Mouse (Mus musculus) right cerebral cortex, postnatal 10 days (tissue): ENCODE data around the gene Mgat4c.

ENCODE experiments used
- DNase-seq, 2 experiments: peaks; one replicate each; pipeline ENCODE4 v3.0.0; 2021; ENCODE audit warnings: low spot score in 2 of 2

Gene Mgat4c

GRCm38 (mm10) chr10:101681437-101681912 lies at the start of gene Mgat4c:
TSS of gene Mgat4c (plus strand) at chr10:101681487.
- peak; percentile 69 to 85 for DNase-seq

GRCm38 (mm10) chr10:101635266-101635665 lies 46.0 kb upstream of the Mgat4c start:
- DNase-seq: no peak

DNA sequence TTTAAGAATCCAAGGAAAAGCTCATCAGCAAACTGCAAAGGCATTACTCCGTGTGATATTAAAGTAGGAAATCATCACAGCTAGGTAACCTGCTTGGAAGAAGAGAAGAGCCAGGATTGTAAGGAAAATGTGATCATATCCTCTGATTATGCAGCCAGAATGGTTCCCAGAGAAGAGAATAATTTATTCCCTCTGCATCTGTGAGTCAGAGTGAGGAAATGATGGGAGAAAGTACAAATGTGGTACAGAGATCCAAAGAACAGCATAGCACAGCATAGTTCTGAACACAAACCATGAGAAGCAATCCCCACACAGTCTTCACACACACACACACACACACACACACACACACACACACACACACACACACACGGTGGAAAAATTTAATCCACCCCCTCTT lies 40.2 kb upstream of the Mgat4c start:
- no peak for DNase-seq

DNA sequence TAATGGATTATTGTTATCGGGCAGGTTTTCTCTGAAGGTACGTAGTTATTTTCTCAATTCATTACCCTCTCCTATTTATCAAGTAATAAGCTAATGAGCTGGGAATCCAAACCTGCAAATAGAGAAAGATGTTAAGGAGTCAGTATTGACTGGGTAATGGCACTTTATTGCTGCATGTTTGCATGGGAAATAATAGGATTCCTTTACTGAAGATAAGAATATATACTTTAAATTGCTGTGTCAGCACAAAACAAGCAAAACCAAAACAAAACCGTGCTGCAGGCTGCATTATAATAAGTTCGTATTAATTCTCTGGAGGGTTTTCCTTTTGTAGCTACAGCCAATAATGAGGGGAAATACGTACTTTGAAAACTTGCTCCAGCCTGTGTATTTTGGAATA lies 627 bp downstream of the Mgat4c start:
- DNase-seq: no peak

- DNase-seq: no peak
Measured at GRCm38 (mm10) chr10:101761828-101762227, 80.5 kb downstream of the Mgat4c start.

DNA sequence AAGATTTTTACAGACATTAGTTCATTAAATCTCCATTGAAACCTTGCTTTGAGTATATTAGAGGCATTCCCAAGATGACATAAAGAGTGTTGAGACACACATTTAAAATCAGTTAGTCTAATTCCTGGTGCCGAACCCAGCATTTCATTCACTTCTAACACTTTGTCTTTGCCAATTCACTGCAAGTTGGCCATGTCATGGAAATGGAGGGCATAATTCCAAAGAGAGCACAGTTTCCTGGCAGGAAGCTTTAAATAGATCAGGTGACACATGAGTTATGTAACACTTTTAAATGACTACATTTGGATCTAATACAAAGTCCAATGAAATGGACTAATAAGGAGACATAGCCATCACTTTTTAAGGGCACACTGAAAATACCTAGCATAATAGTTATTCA lies 89.4 kb downstream of the Mgat4c start:
- no peak for DNase-seq

DNA sequence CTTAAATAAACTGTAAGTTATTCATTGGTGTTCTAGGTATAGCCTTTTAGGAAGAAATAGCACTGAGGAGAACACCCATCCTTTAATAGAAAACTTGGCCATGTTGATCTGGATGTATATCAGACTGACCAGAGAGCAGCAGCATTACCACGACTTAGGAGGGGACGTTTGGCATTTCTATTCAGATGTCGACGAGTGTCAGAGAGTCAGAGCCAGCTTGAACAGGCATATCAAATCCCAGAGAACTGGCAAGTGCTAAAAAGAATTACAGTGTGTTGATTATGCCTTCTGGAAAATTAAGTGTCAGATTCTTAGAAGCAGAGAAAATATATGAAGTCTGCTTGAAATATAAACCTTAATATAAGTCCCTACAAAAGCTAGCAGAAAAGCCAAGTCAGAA lies 89.9 kb downstream of the Mgat4c start:
- no peak for DNase-seq

DNA sequence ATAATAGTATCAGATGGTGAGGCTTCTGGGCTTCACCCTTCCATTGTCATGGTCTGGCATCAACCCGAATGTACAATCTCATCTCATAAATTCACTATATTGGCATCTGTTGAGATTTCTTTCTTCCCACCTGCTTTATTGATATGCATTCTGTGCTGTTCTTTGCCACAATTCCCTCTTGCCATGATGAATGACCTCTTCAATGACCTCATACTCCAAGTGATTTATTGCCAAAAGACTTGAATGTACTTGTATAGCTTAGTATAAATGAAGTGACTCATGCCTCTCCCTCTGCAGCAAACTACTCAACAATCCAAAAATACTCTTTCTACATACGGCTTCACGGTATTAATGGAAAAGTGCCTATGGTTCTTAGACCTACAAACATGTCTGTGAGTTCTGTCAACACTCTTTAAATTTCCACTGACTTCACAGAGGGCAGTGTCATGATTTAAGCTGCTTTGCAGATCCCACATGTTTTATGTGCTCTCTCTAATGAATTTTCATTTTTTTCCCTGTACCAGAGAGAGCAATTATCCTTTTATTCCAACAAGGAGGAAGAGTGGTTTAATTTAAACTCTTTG lies 102.0 kb downstream of the Mgat4c start:
- no peak for DNase-seq

GRCm38 (mm10) chr10:101795507-101795906 lies 114.2 kb downstream of the Mgat4c start:
- no peak for DNase-seq

DNA sequence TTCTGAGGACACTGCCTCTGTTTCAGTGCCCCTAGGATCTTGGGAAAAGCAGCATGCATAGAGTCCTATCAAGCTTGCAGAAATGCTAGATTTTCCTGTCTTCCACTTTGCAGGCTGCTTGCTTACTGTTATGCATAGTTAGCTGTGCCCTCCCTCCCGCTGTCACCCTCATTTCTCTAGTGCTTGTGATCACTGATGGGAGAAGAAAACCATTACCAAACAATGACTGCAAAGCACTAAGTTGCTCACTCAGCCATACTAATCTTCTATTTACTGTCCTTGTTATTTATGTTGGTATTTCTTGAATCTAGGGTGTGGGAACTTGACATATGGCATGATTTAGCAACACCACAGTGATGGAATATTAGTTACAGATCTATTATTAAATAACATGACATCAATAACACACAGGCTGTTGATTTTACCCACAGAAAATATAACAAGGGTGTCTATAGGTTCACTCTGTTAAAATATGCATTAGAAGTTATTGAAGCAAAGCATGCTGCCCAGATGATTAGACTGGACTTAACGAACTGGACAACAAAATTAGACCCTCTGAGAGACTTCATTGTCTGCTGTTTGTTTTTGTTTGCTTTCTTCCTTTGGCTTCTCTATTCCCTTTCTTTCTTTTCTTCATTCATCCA lies 117.7 kb downstream of the Mgat4c start:
- no peak for DNase-seq

DNA sequence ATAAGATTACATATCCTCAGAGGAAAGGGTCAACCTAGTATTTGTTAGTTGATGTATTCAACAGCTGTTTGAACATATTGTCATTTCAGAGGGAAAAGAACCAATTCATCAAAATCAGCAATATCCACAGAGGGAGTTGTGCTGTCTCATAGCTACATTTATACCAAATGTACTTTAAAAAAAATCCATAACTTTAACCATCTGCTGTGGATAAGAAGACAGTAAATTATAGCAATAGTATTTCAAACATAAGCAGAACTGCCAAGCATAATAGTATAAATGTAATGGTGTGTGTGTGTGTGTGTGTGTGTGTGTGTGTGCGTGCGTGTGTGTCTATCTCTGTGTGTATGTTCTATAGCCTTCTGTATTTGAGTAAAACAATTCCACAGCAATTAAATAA lies 127.5 kb downstream of the Mgat4c start:
- peak; percentile 31 to 35 for DNase-seq

DNA sequence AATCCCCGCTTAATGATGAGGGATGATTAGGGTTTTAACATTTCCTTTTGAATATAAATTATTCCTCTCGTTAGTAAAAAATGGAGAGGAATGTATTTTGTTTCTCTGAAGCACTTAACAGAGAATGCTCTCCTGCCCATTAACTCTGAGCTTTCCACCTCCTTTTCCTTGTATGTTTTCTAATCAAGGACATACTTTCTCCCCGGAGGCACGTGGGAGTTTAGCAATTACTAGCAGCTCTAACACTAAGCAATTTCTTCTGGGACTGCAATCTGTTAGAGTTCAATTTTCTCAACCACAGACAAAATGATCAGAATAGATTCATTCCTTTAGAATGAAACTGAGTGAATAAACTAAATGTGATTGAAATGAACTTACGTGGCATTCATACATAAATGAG lies 135.6 kb downstream of the Mgat4c start:
- no peak for DNase-seq

- DNase-seq: no peak
Measured at GRCm38 (mm10) chr10:101827944-101828343, 146.7 kb downstream of the Mgat4c start.

DNA sequence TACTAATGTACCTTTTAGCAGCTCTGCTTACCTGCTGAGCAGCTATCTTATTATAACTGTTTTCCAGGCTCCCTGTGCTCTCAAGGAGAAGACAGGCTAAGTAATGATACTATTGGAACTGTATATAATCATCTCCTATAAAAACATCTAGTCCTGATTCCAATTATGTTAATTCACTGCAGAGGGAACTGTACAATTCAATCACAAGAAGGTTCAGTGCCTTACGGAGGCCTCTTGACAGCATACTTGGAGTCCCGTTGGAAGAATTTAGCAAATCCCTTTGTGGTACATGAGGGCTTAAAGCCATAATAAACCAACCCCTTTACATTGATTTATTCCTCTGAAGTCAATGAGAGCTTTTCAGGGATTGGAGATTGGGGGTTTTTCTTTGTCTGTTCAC lies 174.8 kb downstream of the Mgat4c start:
- no peak for DNase-seq

GRCm38 (mm10) chr10:101889866-101890265 lies 208.6 kb downstream of the Mgat4c start:
- no peak for DNase-seq

DNA sequence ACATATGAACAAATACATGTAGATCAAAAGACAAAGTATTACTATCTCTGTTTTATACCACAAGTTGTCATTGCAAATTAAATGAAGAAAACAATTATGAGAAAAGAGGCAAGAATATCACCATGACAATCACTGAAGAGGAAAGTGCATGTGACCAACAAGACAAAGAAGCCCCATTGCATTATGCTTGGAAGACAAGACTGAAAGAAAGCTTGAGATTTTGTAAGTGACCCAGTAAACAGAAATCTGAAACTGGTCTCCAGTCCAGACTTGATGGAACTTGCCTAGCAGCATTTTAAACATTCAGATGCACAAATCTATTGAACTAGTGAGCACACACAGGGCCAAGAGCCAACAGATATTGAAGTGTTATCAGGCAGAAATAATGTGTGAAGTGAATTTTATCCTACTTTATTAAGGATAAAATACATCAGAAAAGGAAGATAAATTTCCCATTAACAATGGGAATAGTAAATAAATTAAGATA lies 236.1 kb downstream of the Mgat4c start:
- no peak for DNase-seq

DNA sequence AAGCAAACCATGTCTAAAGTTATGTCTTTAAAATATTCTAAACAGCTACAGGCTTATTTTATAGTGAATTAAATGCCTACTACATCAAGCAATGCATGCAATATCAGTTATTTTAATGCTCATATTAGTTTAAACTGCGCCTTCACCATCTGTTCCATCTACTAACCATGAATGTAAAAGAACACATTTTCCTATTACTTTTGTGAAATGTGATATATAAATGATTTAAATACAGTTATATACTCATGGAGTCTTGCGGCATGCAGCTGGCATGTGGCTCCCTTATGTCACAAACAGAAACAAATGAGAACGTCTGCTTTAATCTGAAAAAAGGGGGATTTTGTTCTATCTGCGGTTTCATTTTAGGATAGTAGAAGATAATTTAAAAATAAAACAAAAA lies 316.3 kb downstream of the Mgat4c start:
- DNase-seq: no peak

GRCm38 (mm10) chr10:102042513-102042912 lies 361.2 kb downstream of the Mgat4c start:
- no peak for DNase-seq

DNA sequence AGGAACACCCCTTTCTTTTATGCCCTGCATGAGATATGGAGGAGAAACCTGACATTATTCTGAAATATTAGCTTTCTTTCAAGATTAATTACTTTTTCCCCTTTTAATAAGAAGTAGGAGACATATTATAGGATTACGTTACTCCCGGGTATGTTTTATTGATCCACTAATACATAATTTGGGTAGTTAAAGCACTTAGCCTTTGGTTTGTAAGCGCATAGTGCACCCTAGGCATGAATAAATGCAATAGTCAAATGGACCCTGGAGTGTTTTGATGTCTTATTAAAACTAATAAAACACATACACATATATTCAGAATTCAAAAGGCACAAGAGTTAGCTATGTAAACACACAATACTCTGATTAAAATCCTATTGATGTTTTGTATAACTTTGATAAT lies 374.9 kb downstream of the Mgat4c start:
- DNase-seq: no peak

GRCm38 (mm10) chr10:102056975-102057565 lies 375.8 kb downstream of the Mgat4c start:
- no peak for DNase-seq

DNA sequence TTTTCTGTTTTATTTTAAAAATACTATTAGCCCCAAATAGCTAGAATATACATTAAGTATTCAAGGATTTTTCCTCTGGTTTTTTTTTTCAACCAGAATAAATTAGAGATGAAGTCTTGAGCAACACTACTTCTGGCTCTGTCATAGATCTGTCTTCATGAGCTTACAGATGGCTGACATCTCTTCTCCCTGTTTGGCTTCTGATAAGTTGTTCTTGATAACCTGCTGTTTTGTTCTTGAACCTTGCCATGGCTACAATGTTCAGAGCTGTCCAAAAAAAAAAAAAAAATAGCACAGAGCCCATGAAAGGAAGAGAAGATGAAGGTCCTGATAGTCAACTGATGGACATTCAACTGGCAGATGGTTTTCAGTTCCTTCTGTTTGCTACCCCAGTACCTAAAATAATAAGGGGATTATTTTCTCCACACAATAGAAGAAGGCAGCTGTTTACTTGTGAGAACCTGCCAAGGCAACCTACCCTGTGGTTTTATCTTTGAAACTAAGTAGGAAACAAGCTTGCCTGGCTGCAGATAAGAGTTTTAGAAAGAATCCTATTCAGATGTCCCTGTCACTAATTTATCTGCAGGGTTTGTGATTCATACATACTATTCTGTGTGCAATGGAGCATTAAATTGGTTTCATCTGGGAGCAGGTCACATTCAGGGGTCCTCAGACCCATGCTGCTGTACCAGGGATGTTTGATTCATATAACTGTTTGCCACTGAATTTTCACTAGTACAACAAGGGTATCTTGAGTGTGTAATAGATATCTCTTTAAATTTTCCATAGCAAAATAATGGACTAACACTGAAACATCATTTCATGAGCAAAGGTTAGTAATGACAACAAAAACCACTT lies 393.5 kb downstream of the Mgat4c start:
- no peak for DNase-seq

DNA sequence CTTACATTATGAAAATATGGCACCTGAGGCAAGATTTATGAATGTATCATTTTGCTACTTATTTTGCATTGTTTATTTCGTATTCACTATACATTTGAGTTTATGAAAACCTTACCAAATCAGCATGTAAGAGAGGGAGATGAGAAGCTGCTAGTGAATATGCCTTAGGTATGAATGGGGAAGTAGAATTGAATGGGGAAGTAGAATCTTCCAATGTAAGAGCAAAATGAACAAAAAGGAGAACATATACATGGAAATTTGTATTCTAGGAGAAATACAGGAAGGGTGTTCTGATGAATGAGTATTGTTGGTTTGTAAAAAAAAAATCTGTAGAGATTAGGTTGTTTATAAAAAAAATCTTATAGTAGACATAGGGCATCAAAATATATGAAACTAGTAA lies 441.9 kb downstream of the Mgat4c start:
- no peak for DNase-seq
